Mouse (Mus musculus) bone marrow macrophage, adult 2 months (primary cell): ENCODE measurements around the gene Dnah7c. TPM values are rescaled to one million over a fixed set of nuclear protein-coding genes. Genes with fewer than 3 reads are reported as not detected.
"Not testable (repeated sequence)": the region's sequence is repeated elsewhere in the genome, so short reads cannot be mapped to it uniquely, and the experiment has no call there.

Source experiments
- H3K27ac ChIP-seq: 2 replicates; pipeline ENCODE4 v1.5.1; 2012; ENCODE audit warnings: low read depth, low read length; ENCODE audit not compliant: insufficient read depth
- H3K4me1 ChIP-seq: 2 replicates; pipeline ENCODE4 v1.6.1; 2012; ENCODE audit warnings: low read length; ENCODE audit not compliant: control insufficient read depth, insufficient read depth
- H3K4me3 ChIP-seq: 2 replicates; pipeline ENCODE4 v1.5.1; 2012; ENCODE audit warnings: mild to moderate bottlenecking, low read length, moderate library complexity; ENCODE audit not compliant: insufficient read depth
- CTCF ChIP-seq: IDR thresholded peaks from 2 replicates; pipeline ENCODE4 v1.5.1; 2012; ENCODE audit warnings: low read depth, mild to moderate bottlenecking, low read length, moderate library complexity
- POLR2A ChIP-seq: IDR thresholded peaks from 2 replicates; pipeline ENCODE4 v1.6.1; 2012; ENCODE audit warnings: mild to moderate bottlenecking, low read depth, low read length, borderline replicate concordance
- polyA plus RNA-seq: library from polyadenylated mRNA; stranded (reverse); fragments of >200 nt; gene quantifications from 2 replicates; pipeline ENCODE4 v1.2.4, GENCODE M21; 2012; ENCODE audit not compliant: missing spikeins, insufficient read depth, insufficient read length

Dnah7c gene
- not detected in 2 replicates for polyA plus RNA-seq

DNA sequence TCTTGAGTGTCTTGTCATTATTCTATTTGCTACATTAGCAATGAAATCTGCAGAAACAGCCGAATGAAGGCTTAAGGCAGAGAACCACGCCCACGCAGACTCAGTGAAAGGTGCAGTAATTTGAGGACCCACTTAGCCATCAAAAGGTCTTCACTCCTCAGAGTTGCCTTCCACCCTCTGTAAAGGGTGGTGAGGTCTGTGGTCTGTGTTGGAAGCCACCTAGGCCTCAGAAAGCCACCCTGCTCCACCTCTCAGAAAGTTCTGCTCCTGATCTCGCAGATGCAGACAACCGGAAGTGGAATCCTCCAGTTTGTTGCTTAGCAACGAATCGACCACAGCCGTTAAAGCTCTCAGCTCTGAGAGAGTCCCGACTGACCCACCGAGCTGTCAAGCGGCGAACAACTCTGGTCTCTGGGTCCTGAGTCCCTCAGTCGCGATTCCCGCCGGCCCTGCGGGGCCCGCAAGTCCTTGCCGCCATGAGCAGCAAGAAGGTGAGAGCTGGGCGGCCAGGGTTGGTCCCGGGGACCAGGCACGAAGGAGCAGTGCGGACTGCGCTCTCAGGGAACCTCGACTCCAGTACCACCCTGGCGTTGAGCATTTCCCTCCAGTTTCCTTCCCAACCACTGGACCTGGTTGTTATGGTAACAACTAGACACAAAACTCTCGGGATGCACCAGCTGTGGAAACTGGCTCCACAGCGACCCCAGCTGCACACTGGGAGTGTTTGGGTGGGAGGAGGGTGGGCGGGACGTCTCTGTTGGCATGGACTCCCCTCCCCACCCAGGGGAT lies at the start of gene Dnah7c:
TSS of gene Dnah7c (plus strand) at position 456 of the 789 bp plus-strand sequence.
- TF ChIP-seq CTCF (no peak), POLR2A (no peak)
- H3K27ac ChIP-seq, result no peak within 1 kb of the TSS
- no peaks in the 10 kb centered on the region for H3K4me1 ChIP-seq
- H3K4me3 ChIP-seq, result no peak within 1 kb of the TSS

DNA sequence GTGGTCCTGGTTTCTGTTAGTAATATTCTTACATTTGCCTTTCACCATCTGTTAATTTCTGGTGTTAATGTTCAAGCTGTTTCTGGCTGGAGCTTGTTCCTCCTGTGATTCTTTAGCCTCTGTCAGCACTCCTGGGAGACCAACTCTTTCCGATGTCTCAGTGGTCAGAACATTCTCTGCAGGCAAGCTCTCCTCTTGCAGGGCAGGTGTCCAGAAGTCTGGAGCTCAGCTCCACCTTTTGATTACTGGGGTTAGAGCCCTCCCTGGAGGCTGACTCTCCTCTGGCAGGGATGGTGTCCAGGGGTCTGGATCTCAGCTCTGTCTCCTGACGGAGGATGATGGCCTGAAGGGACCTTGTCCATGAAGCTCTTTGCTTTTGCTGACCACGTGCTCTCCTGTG lies 44.8 kb upstream of the Dnah7c start:
- not testable (repeated sequence) for H3K4me1 ChIP-seq, H3K4me3 ChIP-seq, H3K27ac ChIP-seq

DNA sequence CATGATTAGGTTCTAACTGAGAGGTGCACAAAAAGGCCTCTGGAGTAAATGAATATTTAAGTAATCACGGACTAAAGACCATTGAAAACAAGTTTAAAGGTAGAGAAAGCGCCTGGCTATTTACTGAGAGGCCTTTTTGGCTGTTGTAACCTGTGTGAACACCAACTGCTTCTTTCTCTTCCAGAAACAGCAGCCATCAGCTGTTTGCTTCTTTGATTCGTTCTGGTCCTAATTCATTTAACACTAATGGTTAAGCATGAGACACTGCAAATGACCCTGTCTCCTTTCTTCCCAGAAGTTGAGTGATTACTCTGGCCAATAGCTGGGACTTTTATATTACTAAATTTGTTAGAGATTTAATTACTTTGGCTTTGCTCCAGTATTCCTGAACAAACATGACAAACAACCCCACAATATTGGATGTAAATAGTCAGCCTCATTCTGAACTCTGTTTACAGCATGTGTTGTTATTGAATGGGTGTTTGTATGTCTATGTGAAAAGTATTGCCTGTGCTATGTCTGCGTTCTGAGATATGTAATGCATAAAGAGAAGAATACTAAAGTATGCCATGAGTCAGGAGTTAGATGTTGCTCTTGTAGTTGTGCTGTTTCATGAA lies 30.6 kb upstream of the Dnah7c start:
- not testable (repeated sequence) for H3K4me3 ChIP-seq, H3K4me1 ChIP-seq, H3K27ac ChIP-seq

DNA sequence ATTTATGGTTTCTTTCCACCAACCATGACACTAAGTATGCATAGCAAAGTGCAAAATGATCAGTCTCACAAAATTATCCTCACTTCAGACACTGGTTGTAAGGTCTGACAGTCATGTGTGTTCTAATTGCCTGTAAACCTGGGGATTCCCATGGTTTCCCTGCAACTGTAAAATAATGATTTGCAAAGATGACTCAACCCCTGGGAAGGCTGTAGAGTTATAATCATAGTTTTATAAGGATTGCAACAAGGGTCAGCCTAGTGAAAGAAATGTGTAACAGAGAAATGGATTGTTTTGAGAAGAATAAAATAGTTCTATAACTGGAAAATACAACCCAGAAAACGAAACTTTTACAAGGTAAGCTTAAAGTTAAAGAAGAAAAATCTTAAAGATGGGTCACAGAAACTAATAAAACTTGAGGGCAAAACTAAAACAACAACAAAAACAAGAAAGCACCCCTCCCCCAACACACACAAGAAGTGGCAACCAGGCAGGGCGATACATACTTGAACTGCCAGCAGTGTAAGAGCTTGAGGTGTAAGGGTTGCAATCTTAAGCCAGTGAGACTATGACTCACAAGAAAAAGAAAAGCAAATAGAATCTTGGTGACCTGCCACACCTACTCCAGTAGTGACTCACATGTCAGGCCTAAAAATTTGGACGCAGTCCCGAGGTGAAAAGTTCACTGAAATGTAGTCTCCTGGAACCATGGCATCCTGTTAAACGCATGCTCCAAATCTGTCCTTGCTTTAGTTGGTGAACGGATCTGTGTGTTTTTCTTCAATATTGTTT lies 16.9 kb upstream of the Dnah7c start:
- Histone ChIP-seq H3K27ac (no peak overlapping the region), H3K4me1 (no peaks in the 10 kb centered on the region), H3K4me3 (no peak overlapping the region)
- TF ChIP-seq POLR2A, result no peak
- no peak for TF ChIP-seq CTCF

DNA sequence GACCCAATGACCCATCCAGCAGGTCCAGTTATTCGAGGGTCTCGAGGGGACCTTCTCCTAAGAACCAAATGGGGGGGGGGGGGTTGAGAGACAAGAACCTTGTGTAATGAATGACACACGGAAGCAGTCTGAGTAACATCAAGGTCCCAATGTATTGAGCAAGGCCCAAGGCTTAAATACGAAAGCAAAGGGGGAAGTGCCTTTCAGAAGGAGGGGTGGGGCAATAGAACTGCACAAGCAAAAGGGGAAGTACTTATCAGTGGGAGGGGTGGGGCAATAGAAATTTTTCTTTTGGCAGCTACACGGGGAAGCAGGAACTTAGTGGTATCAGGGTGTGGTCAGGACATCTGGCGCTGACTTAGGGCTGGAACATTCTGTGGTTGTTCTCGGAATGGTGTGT lies 10.6 kb upstream of the Dnah7c start:
- H3K4me3 ChIP-seq, H3K27ac ChIP-seq, H3K4me1 ChIP-seq: not testable (repeated sequence)

DNA sequence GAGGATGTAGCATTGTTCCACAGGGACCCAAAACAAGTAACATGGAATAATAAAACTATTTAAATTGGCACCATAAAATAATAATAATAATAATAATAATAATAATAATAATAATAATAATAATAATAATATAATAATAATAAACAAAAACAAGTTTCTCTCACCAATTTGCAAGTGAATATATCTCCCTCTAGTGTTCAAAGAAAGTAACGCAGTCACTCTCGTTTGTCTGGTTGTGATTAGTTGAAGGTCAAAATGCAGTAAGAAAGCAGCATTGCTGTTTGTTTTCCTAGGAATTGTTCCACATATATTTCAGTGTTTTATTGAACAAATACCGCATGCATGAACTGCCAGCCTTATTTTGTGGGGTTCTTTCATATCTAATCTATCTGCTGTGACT lies 8.4 kb upstream of the Dnah7c start:
- not testable (repeated sequence) for H3K4me1 ChIP-seq, H3K27ac ChIP-seq, H3K4me3 ChIP-seq

DNA sequence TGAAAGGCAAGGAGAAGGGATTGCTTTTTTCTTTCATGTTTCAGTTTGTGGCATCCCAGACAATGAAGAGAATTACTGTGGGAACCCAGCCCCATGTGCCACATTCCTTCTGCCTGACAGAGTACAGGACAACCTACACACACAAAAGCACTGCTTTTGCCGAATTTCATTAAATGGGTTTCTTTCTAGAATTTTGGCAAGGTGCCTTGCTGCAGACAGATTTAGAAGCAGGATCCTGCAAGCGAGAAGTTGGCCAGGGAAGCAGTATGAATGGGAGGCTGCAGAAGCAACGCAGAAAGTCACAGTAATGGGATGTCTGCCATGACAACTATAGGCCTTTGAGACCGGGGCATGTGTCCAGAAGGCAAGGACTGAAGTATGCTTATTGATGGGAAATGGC lies 6.4 kb upstream of the Dnah7c start:
- not testable (repeated sequence) for H3K4me1 ChIP-seq, H3K4me3 ChIP-seq, H3K27ac ChIP-seq

DNA sequence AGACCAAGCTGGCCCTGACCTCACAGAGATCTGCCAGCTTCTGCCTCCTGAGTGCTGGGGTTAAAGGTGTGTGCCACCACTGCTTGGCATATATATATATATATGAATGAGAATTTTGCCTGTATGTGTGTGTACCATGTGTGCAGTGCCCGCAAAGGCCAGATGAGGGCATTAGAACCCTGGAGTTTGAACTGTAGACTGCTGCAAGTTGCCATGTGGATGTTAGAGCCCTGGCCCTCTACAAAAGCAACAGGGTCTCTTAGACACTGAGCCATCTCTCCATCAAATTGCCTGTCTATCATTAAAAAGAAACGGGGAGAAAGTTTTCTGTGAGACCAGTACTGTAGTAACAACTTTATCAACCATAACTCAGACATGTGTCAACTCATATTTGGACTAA lies 3.0 kb downstream of the Dnah7c start:
- TF ChIP-seq CTCF (no peak), POLR2A (no peak)
- no peaks in the 10 kb centered on the region for H3K4me1 ChIP-seq
- H3K4me3 ChIP-seq, result no peak overlapping the region
- no peak overlapping the region for H3K27ac ChIP-seq

DNA sequence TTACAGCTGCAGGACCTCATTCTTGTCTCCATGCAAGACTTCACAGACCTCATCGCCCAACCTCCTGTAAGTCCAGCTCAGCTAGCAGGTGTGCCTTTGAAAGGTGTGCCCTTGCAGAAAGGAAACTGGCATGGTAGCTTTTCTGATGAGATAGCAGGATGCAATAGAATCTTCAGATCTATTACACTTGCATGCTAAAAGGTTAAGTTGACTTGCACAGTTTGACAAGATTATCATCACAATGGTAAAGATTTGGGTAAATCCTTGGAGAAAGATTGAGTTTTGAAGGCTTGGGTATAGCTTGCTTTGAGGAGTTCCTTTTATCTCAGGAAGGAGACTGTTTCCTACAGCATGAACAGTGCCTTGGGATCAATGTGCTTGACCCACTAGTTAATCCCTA lies 89.3 kb downstream of the Dnah7c start:
- not testable (repeated sequence) for H3K4me3 ChIP-seq, H3K4me1 ChIP-seq, H3K27ac ChIP-seq

DNA sequence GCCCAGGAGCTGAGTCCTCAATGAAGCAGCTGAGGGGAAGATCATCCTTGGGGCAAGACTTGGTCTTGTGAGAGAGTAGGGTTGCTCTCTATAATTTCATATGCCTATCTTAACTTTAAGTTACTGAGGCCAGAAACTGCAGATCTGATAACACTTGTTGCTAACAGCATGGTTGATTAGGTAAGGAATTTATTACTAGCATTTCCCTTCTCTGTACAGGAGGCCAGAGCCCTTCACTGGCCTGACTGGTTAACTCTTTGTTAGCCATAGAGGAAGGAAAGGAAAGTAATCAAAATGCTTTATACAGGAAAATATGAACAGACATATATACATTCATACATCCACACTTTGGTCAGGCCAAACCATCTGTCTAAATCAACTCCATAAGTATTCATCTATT lies 95.6 kb downstream of the Dnah7c start:
- TF ChIP-seq CTCF (no peak), POLR2A (no peak)
- Histone ChIP-seq H3K4me3 (no peak overlapping the region), H3K4me1 (no peaks in the 10 kb centered on the region), H3K27ac (no peak overlapping the region)

DNA sequence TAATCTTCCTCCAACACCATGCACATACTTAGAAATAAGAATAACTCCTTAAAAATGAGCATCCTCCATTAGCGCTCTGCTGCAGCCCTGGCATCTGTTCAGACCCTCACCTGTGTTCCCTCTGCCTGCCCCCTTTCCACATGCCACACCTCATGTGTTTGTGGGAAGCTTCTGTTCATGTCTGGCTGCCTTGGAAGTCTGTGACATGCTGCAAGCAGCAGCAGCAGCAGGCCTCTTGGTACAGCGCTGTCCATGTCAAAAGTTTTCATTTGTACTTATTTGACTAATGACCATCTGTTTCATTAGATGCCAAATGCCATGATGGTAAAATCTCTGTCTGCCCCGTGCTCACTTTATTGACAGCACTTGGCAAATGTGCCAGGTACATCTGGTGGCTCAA lies 101.1 kb downstream of the Dnah7c start:
- not testable (repeated sequence) for H3K4me1 ChIP-seq, H3K4me3 ChIP-seq, H3K27ac ChIP-seq
